Mouse (Mus musculus): ENCODE measurements around the gene Elovl6.

DNA sequence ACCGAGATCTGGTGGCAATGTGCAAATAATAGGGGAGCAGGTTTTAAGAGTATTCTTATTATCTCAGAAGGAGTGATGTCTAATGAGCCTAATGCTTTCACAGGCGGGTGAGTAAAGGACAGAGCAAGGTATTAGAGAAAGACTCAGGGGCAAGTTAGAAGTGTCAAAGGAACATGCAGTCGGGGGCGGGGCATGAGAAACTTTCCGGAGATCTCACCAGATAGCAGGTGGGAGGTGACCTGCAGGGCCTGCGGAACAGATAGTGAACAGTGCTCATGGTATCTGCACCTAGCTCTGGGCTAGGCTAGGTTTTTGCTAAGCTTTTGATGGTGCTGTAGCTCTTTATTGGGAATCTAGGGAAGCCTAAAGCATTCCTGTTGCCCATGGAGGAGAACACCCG, 25.4 kb downstream of the Elovl6 start:
- no peak for TF ChIP-seq CTCF (IDR thresholded peaks at IDR 0.05; ENCODE audit: extremely low read depth, insufficient read depth, insufficient read length, insufficient replicate concordance)
- no peak for TF ChIP-seq POLR2A (IDR thresholded peaks at IDR 0.05; ENCODE audit: low read depth, low read length)
